Mouse (Mus musculus) embryo, embryonic 11 days (tissue): ENCODE results near the gene Rptor.
A peak's percentile ranks its signal among the peaks of the same experiment; 100 is the strongest.

Source experiments
- DNase-seq: peaks from one replicate; pipeline ENCODE4 v3.0.0-alpha.2; 2015

The Rptor gene

GRCm38 (mm10) chr11:119661479-119661878, 58.8 kb downstream of the Rptor start:
- peak; percentile 63 for DNase-seq

GRCm38 (mm10) chr11:119663876-119664275, 61.2 kb downstream of the Rptor start:
- no peak for DNase-seq

DNA sequence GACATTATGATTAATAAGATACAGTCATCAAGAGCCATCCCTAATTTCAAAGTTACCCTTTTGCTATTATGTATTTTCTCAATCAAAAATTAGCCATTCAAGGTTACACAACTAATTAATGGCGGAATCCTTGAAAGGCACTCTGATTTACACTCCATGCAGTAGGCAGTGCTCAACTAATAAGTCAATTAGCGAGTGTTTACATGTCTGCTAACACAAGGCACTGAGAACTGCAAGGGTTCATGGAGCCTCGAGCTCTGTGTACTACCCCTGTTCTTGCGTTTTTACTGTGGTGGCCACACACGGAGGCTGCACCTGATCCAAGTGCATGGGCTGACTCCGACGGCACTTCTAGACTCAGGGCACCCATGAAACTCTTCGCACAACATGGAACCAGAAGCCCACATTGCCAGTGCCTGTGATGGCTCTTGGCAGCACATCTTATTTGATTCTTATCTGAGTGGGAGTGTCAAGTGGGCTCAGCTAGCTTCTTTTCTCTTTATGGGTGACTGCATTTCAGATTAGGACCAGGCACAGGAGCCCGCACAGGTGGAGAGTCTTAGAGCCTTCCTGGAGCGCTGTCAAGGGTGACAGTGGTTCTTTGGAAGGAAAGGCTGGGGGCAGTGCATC, 62.1 kb downstream of the Rptor start:
- DNase-seq: no peak

DNA sequence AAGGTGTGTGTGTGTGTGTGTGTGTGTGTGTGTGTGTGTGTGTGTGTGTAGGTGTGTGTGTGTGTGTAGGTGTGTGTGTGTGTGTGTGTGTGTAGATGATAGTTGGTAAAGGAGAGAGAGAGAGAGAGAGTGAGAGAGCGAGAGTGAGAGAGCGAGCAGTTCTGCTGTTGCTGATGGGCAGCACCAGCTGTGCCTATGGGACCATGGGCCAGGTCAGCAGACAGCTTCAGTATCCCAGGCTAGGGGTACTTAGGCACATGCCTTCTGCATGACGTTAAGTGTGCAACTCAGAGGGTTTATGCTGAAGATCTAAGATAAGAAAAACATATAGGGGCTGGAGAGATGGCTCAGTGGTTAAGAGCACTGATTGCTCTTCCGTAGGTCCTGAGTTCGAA, 62.6 kb downstream of the Rptor start:
- DNase-seq: no peak

DNA sequence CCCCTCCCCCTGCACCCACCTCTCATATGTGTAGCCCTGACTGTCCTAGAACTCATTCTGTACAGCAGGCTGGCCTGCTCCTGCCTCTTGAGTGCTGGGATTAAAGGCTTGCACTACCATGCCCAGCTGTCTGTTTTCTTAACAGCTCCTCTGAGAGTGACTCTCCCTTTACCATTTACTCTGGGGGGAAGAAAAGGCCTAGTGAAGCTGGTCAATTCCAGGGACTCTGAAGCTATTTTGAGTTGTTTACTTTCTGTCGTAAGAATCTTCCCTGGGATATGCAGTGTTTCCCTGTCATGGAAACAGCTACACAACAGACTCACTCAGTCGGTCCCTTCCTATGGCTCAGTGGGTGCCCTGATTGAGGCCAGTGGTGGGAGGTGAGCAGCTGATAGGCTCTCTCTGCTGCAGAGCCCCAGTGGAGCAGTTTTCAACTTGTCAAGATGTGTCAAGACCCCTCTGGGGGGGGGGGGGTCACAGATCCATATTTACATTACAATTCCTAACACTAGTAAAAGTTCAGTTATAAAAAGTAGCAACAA, 63.9 kb downstream of the Rptor start:
- no peak for DNase-seq

GRCm38 (mm10) chr11:119670690-119671666, 68.3 kb downstream of the Rptor start:
- DNase-seq: no peak

- DNase-seq: no peak
Measured at GRCm38 (mm10) chr11:119672041-119672440, 69.3 kb downstream of the Rptor start.

DNA sequence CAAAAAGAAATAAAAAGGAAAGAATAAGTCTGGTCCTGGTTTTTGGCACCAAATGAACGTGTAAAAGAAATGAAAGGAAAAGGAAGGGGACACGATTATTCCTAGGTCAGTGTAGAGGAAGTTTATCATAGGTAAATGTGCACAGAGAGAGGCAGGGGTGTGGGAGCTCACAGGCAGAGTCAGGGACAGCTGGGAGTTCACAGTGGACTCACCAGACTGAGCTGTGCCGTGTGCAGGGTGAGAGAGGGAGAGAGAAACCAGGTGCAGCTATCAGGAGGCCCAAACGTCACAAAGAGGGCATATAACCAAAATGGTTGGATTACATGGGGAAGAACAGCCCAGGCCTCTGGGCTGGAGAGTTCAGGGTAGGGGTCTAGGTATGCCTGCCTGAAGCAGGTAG, 70.1 kb downstream of the Rptor start:
- DNase-seq: no peak

DNA sequence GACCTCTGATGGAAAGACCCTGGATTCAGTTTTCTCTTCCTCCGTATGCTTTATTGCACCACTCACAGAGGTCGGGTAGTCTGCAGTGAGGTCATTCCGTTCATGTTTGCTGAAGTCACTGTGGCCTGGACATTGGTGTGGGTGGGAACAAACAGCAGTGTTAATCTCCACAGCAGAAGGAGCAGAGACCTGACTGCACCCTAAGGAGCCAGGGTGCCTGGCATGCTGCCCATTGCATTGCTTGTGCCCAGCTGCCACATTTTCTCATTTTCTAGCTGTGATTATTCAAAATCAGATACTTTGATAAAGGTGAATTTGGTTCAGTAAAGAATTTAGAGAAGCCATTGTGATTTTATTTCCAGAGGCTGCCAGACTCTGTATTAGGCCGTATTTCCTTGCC, 72.1 kb downstream of the Rptor start:
- DNase-seq: no peak

GRCm38 (mm10) chr11:119675546-119675945, 72.8 kb downstream of the Rptor start:
- DNase-seq: no peak

- DNase-seq: no peak
Measured at GRCm38 (mm10) chr11:119676751-119677411, 74.2 kb downstream of the Rptor start.

DNA sequence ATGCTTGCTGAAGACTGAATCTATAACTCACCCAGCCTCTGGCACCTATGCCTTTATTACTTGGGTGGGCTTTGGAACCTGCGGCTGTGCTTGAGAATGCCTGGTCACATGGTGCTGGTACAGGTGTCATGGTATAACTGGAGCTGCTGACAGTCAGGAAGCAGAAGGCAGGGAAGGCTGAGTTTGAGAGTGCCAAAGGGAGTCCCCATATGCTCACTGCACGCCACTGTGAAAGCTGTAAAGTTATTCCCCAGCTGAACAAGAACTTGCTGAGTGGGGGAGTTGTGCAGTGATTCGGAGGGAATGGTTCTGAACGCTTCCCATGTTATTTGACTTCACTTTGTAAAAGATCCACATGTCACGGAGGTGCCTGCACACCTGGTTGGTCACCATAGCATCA, 75.7 kb downstream of the Rptor start:
- DNase-seq: no peak

DNA sequence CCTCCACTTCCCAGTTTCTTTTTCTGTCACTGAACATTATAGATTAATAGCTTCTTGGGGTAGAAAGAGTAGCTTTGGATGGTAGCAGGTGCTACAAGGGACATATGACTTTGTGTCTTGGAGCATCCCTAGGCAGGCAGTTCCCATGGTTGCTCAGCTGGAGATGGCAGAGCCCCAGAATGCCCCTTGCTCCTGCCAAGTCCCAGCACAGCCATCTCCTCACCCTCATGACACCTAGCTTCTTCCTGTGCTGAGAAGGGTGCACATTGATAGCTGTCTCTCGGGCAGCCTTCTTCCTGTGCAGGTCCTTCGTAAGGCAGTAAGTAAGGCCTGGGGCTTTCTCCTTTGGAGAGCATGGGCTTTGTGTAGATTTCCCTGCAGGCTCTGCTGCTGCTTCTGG, 78.0 kb downstream of the Rptor start:
- no peak for DNase-seq

GRCm38 (mm10) chr11:119682285-119682684, 79.6 kb downstream of the Rptor start:
- no peak for DNase-seq

DNA sequence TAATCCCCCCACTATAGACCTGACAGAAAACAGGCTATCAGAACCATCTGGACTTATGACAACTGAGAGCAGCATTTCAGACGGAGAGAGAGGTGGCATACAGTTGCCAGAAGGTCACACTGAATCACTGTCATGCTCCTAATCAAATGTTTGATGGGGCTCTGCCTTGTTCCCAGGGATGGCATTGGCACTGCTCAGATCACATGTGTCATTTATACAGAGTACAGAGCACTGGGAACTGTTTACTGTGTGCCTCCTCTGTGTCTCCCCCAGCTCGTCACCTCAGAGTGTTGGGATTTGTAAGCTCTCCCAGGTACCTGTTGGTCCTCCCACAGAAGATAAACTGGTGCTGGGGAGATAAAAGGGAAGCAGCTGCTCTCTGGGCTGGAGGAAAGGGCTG, 81.1 kb downstream of the Rptor start:
- no peak for DNase-seq

DNA sequence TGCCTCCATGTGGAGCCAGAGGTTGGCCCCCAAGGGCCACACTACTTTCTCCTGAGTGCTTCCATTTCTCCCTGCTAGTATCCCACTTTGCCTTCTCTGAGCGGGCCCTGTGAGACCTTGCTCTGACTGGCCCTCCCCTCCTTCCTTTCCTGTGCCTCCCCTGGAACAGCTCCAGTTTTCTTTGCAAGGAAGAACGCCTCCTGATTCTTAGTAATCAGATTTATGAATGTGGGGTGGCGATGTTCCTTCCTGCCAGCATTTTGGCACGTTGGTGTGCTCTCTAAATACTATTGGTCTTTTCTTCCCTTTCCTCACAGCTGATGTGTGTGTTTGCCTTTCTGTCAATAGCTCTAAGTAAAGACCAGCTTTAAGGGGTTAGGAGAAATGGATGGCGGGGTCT, 82.8 kb downstream of the Rptor start:
- no peak for DNase-seq

- DNase-seq: no peak
Measured at GRCm38 (mm10) chr11:119685910-119686659, 83.4 kb downstream of the Rptor start.

DNA sequence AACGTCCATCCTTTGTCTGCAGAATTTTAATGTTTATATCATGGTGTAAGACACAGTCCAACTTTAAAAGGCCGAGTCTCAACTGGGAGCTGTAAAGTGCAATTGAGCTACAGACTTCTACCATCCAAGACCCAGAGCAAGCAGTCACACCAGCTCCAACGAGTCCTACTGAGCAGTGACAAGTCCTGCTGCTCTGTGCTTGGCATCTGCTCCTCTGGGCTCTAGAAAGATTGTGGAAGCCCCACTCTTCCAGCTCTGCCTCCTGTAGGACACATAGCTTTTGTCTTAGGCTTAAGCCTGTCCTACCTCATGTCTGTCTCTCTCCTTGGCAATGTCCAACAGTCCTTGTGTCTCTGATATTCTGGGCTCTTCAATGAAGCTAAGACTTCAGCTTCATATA, 84.6 kb downstream of the Rptor start:
- DNase-seq: no peak

GRCm38 (mm10) chr11:119687966-119688365, 85.3 kb downstream of the Rptor start:
- no peak for DNase-seq

DNA sequence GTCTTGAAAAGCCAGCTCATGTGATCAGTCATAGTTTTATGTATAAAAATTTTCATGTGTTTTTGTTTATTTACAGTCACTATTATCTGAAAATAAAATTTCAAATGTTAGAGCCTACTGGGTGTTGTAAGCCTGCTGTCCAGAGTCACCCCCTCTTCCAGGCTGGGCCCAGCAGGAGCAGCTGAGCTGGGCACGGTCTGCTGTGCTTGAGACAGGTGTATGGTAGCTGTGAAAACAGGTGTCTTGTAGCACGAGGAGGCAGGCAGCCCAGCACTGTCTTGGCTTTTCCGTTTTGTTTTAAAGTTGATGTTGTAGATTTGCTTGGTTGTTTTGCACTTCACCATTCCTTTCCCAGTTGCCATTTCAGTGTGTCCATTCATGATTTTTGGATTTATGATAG, 87.2 kb downstream of the Rptor start:
- DNase-seq: no peak

- DNase-seq: no peak
Measured at GRCm38 (mm10) chr11:119692196-119692910, 89.6 kb downstream of the Rptor start.

DNA sequence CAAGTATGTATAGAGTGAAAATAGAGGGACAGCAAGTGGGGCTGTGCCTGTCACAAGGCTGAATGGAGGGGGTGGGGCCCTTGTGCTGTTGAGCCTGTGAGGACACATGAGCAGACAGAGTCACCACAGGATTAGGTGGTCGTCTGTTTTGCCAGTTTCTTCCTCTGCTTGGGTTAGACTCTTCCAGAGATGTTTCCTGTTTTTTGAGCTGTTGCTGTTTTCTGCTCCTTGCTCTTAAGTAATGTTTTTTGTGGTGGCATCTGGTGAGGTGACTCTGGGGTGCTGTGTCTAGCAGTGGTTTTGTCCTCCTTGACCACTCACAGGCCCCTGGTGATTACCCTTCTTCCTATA, 90.2 kb downstream of the Rptor start:
- DNase-seq: no peak
